Mouse (Mus musculus): ENCODE measurements at regions not wholly inside any gene's neighbourhood (a gene's known extent, or its start where the extent isn't known, plus 50 kb on each side); places are given as distances from the start of the nearest gene placed in this dataset.

- DNase-seq (ENCODE audit: low spot score) = no peak
Observed at GRCm38 (mm10) chr14:14596057-14596809, 105.8 kb upstream of the Slc4a7 start.

GRCm38 (mm10) chr14:14599586-14599985 lies 102.5 kb upstream of the Slc4a7 start:
- no peak for DNase-seq (ENCODE audit: low spot score)

- no peak for DNase-seq (ENCODE audit: low spot score)
Observed at GRCm38 (mm10) chr14:14599990-14600389, 102.1 kb upstream of the Slc4a7 start.

- DNase-seq (ENCODE audit: low spot score) = no peak
Observed at GRCm38 (mm10) chr14:14603439-14603838, 98.6 kb upstream of the Slc4a7 start.

- no peak for DNase-seq (ENCODE audit: low spot score)
Observed at GRCm38 (mm10) chr14:14607074-14607473, 95.0 kb upstream of the Slc4a7 start.

- DNase-seq (ENCODE audit: low spot score) = no peak
Observed at GRCm38 (mm10) chr14:14612245-14612644, 89.8 kb upstream of the Slc4a7 start.

GRCm38 (mm10) chr14:14620316-14620715 lies 81.8 kb upstream of the Slc4a7 start:
- no peak for DNase-seq (ENCODE audit: low spot score)

GRCm38 (mm10) chr14:14628673-14629072 lies 73.4 kb upstream of the Slc4a7 start:
- DNase-seq (ENCODE audit: low spot score) = no peak

GRCm38 (mm10) chr14:14631750-14632149 lies 70.3 kb upstream of the Slc4a7 start:
- no peak for DNase-seq (ENCODE audit: low spot score)

- peak; percentile 26 for DNase-seq (ENCODE audit: low spot score)
Observed at GRCm38 (mm10) chr14:14632471-14632870, 69.6 kb upstream of the Slc4a7 start.

- DNase-seq (ENCODE audit: low spot score) = peak; percentile 8
Observed at GRCm38 (mm10) chr14:14632951-14633931, 68.8 kb upstream of the Slc4a7 start.

- no peak for DNase-seq (ENCODE audit: low spot score)
Observed at GRCm38 (mm10) chr14:14634021-14634420, 68.1 kb upstream of the Slc4a7 start.

- DNase-seq (ENCODE audit: low spot score) = no peak
Observed at GRCm38 (mm10) chr14:14639102-14640015, 62.7 kb upstream of the Slc4a7 start.

- no peak for DNase-seq (ENCODE audit: low spot score)
Observed at GRCm38 (mm10) chr14:14640023-14640441, 62.0 kb upstream of the Slc4a7 start.

GRCm38 (mm10) chr14:14640557-14640956 lies 61.5 kb upstream of the Slc4a7 start:
- no peak for DNase-seq (ENCODE audit: low spot score)

- DNase-seq (ENCODE audit: low spot score) = no peak
Observed at GRCm38 (mm10) chr14:14643533-14643932, 58.5 kb upstream of the Slc4a7 start.

- no peak for DNase-seq (ENCODE audit: low spot score)
Observed at GRCm38 (mm10) chr14:14645084-14645483, 57.0 kb upstream of the Slc4a7 start.

All from yolk sac, embryonic 10.5 days (tissue).